Mouse (Mus musculus): Measurements from ENCODE around the gene Fam208a. TPM values are rescaled to one million over a fixed set of nuclear protein-coding genes. Genes with fewer than 3 reads are reported as not detected.

The Fam208a gene
- 11.7 and 15.2 TPM in 2 replicates for polyA plus RNA-seq (2014; fragmentation: Nextera tagmentation; extraction: Ambion mirVana)

- peak within 1 kb of the TSS; percentile 95 for H3K9ac ChIP-seq (ENCODE audit: low read length)
- ATAC-seq (ENCODE audit: insufficient number of reproducible peaks, low FRiP score, low TSS enrichment, low read depth) (peak; percentile 92), DNase-seq (ENCODE audit: low spot score) (peak; percentile 92)
- peak within 1 kb of the TSS; percentile 87 for H3K4me2 ChIP-seq (ENCODE audit: low read depth, severe bottlenecking)
- 2% methylated on average over 43 of the region's 43 CpGs for WGBS
- H3K9me3 ChIP-seq (ENCODE audit: control insufficient read depth, low read length): no peaks in the 10 kb centered on the region; the same call in 1 of the 2 replicates
- H3K4me1 ChIP-seq (ENCODE audit: control insufficient read depth, insufficient read depth, low read length): no peaks in the 10 kb centered on the region
- H3K36me3 ChIP-seq (ENCODE audit: control insufficient read depth, insufficient read depth, low read length): no peaks in the 10 kb centered on the region; the same call in 1 of the 2 replicates
- H3K27ac ChIP-seq (replicated peaks; ENCODE audit: low read depth, low read length): peak within 1 kb of the TSS; percentile 97
- peak within 1 kb of the TSS; percentile 71 for H3K4me3 ChIP-seq (ENCODE audit: low read depth, low read length)
- no peaks in the 10 kb centered on the region for H3K27me3 ChIP-seq (ENCODE audit: control insufficient read depth, insufficient read depth, low read length)
Observed at GRCm38 (mm10) chr14:27428573-27428972, at the start of gene Fam208a. TSS of gene Fam208a (plus strand) at chr14:27428834.

DNA sequence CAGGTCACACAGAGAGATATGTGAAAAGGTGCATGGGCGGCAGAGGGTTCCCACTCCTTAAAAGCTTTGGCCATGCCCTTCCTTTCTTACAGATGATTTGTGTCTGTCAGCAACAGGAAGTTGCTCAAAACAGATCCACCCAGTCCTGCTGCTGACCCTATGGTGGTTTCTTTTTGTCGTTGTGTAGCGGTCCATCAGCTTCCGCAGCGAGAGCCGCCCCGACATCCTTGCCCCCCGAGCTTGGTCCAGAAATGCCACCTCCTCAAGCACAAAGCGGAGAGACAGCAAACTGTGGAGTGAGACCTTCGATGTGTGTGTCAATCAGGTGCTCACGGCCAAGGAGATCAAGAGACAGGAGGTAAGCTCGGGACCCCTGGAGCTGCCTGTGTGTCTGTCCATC lies 49.2 kb upstream of the Fam208a start:
- Histone ChIP-seq H3K27ac (replicated peaks; ENCODE audit: low read depth, low read length) (no peak overlapping the region), H3K27me3 (ENCODE audit: control insufficient read depth, insufficient read depth, low read length) (no peaks in the 10 kb centered on the region), H3K9me3 (ENCODE audit: control insufficient read depth, low read length) (no peaks in the 10 kb centered on the region), H3K4me3 (ENCODE audit: low read depth, low read length) (no peak overlapping the region), H3K36me3 (ENCODE audit: control insufficient read depth, insufficient read depth, low read length) (no peaks in the 10 kb centered on the region), H3K4me1 (ENCODE audit: control insufficient read depth, insufficient read depth, low read length) (no peaks in the 10 kb centered on the region), H3K4me2 (ENCODE audit: low read depth, severe bottlenecking) (no peak overlapping the region), H3K9ac (ENCODE audit: low read length) (no peak overlapping the region)
- WGBS: 90% methylated on average over 12 of the region's 12 CpGs
- DNase-seq (ENCODE audit: low spot score) (no peak), ATAC-seq (ENCODE audit: insufficient number of reproducible peaks, low FRiP score, low TSS enrichment, low read depth) (no peak)

GRCm38 (mm10) chr14:27381459-27381858 lies 47.2 kb upstream of the Fam208a start:
- ATAC-seq (ENCODE audit: insufficient number of reproducible peaks, low FRiP score, low TSS enrichment, low read depth): no peak
- H3K36me3 ChIP-seq (ENCODE audit: control insufficient read depth, insufficient read depth, low read length): no peaks in the 10 kb centered on the region

DNA sequence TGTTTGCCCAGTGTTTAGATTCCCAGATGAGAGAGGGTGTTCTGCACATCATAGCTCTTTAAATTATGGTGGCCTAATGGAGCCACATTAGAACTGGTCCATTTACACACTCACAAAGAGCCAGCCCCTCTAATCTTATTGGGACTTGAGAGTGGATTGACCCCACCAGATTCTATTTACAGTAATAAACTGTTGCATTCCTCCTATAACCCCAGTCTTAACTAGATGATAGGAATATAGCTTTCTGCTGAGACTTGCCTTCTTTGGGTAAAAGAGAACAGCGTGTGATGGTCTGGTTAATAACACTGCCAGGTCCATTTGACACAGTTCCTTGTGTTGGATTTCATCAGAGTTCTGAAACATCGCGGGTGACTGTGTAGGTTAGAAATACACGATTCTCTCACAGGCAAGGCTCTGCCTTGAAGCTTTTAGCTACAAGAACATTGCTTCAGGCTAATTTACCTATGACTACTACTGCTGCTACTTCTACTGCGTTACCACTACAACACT lies 45.3 kb upstream of the Fam208a start:
- no peak overlapping the region for H3K9ac ChIP-seq (ENCODE audit: low read length)
- no peak for DNase-seq (ENCODE audit: low spot score)
- no peak overlapping the region for H3K27ac ChIP-seq (replicated peaks; ENCODE audit: low read depth, low read length)
- 87% methylated on average over 5 of the region's 5 CpGs for WGBS
- H3K36me3 ChIP-seq (ENCODE audit: control insufficient read depth, insufficient read depth, low read length): no peaks in the 10 kb centered on the region
- no peaks in the 10 kb centered on the region for H3K27me3 ChIP-seq (ENCODE audit: control insufficient read depth, insufficient read depth, low read length)
- no peak overlapping the region for H3K4me2 ChIP-seq (ENCODE audit: low read depth, severe bottlenecking)
- no peaks in the 10 kb centered on the region for H3K4me1 ChIP-seq (ENCODE audit: control insufficient read depth, insufficient read depth, low read length)
- no peak for ATAC-seq (ENCODE audit: insufficient number of reproducible peaks, low FRiP score, low TSS enrichment, low read depth)
- no peak overlapping the region for H3K4me3 ChIP-seq (ENCODE audit: low read depth, low read length)
- no peaks in the 10 kb centered on the region for H3K9me3 ChIP-seq (ENCODE audit: control insufficient read depth, low read length)

More at GRCm38 (mm10) chr14:27381459-27381858, 47.2 kb upstream of the Fam208a start:
- Histone ChIP-seq H3K27ac (replicated peaks; ENCODE audit: low read depth, low read length) (no peak overlapping the region), H3K4me3 (ENCODE audit: low read depth, low read length) (no peak overlapping the region), H3K9me3 (ENCODE audit: control insufficient read depth, low read length) (no peaks in the 10 kb centered on the region), H3K4me1 (ENCODE audit: control insufficient read depth, insufficient read depth, low read length) (no peaks in the 10 kb centered on the region), H3K4me2 (ENCODE audit: low read depth, severe bottlenecking) (no peak overlapping the region), H3K27me3 (ENCODE audit: control insufficient read depth, insufficient read depth, low read length) (no peaks in the 10 kb centered on the region), H3K9ac (ENCODE audit: low read length) (no peak overlapping the region)
- no peak for DNase-seq (ENCODE audit: low spot score)
- 87% methylated on average over 7 of the region's 7 CpGs for WGBS

DNA sequence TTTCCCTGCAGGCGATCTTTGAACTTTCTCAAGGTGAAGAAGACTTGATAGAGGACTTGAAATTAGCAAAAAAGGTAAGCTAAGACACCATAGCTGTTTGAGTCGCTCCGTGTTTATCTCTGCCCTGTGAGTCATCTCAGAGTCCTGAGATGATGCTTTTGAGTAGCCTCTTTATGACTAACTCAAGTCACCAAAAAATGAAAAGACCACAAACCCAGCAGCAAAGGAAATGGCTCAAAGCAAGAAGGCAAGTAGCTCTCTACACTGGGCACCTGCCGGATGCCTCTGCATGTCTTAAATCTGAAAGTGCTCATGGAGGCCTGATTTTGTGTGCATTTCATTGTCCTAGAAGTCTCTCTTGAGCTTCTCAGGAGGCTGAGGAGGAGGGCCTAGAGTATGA lies 44.5 kb upstream of the Fam208a start:
- ATAC-seq (ENCODE audit: insufficient number of reproducible peaks, low FRiP score, low TSS enrichment, low read depth) (no peak), DNase-seq (ENCODE audit: low spot score) (no peak)
- Histone ChIP-seq H3K9ac (ENCODE audit: low read length) (no peak overlapping the region), H3K4me3 (ENCODE audit: low read depth, low read length) (no peak overlapping the region), H3K27me3 (ENCODE audit: control insufficient read depth, insufficient read depth, low read length) (no peaks in the 10 kb centered on the region), H3K4me1 (ENCODE audit: control insufficient read depth, insufficient read depth, low read length) (no peaks in the 10 kb centered on the region), H3K9me3 (ENCODE audit: control insufficient read depth, low read length) (no peaks in the 10 kb centered on the region), H3K4me2 (ENCODE audit: low read depth, severe bottlenecking) (no peak overlapping the region), H3K36me3 (ENCODE audit: control insufficient read depth, insufficient read depth, low read length) (no peaks in the 10 kb centered on the region), H3K27ac (replicated peaks; ENCODE audit: low read depth, low read length) (no peak overlapping the region)
- 91% methylated on average over 4 of the region's 4 CpGs for WGBS

- Histone ChIP-seq H3K27me3 (ENCODE audit: control insufficient read depth, insufficient read depth, low read length) (no peaks in the 10 kb centered on the region), H3K27ac (replicated peaks; ENCODE audit: low read depth, low read length) (no peak overlapping the region), H3K4me3 (ENCODE audit: low read depth, low read length) (no peak overlapping the region), H3K9me3 (ENCODE audit: control insufficient read depth, low read length) (no peaks in the 10 kb centered on the region), H3K36me3 (ENCODE audit: control insufficient read depth, insufficient read depth, low read length) (no peaks in the 10 kb centered on the region), H3K4me2 (ENCODE audit: low read depth, severe bottlenecking) (no peak overlapping the region), H3K4me1 (ENCODE audit: control insufficient read depth, insufficient read depth, low read length) (no peaks in the 10 kb centered on the region), H3K9ac (ENCODE audit: low read length) (no peak overlapping the region)
- DNase-seq (ENCODE audit: low spot score): no peak
- no peak for ATAC-seq (ENCODE audit: insufficient number of reproducible peaks, low FRiP score, low TSS enrichment, low read depth)
Observed at GRCm38 (mm10) chr14:27388616-27389015, 40.0 kb upstream of the Fam208a start.

GRCm38 (mm10) chr14:27389722-27390121 lies 38.9 kb upstream of the Fam208a start:
- no peaks in the 10 kb centered on the region for H3K4me1 ChIP-seq (ENCODE audit: control insufficient read depth, insufficient read depth, low read length)
- H3K4me3 ChIP-seq (ENCODE audit: low read depth, low read length): no peak overlapping the region
- DNase-seq (ENCODE audit: low spot score): no peak
- no peaks in the 10 kb centered on the region for H3K36me3 ChIP-seq (ENCODE audit: control insufficient read depth, insufficient read depth, low read length)
- WGBS: 63% methylated on average over 2 of the region's 2 CpGs
- no peak overlapping the region for H3K9ac ChIP-seq (ENCODE audit: low read length)
- H3K4me2 ChIP-seq (ENCODE audit: low read depth, severe bottlenecking): no peak overlapping the region
- H3K27ac ChIP-seq (replicated peaks; ENCODE audit: low read depth, low read length): no peak overlapping the region
- H3K9me3 ChIP-seq (ENCODE audit: control insufficient read depth, low read length): no peaks in the 10 kb centered on the region
- no peak for ATAC-seq (ENCODE audit: insufficient number of reproducible peaks, low FRiP score, low TSS enrichment, low read depth)
- no peaks in the 10 kb centered on the region for H3K27me3 ChIP-seq (ENCODE audit: control insufficient read depth, insufficient read depth, low read length)

DNA sequence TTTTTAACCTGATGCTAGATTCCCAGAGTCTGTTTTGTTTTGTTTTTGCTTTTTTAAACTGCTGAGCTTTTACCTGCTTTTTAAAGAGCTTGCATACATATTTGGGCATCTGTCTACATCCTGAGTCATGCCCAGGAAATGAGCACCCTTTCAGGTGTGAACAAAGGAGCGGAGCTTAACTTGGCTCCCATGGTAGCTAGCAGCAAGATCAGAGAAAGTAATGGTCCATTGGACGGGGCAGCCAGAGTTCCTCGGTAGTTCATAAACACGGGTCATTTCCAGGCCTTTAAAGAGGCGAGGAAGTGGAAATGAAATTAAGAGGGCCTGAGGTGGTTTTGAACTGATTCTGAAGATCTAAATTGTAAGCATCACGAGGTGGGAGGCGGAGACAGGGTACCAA lies 38.0 kb upstream of the Fam208a start:
- ATAC-seq (ENCODE audit: insufficient number of reproducible peaks, low FRiP score, low TSS enrichment, low read depth): no peak
- DNase-seq (ENCODE audit: low spot score): no peak
- WGBS: 57% methylated on average over 7 of the region's 7 CpGs

DNA sequence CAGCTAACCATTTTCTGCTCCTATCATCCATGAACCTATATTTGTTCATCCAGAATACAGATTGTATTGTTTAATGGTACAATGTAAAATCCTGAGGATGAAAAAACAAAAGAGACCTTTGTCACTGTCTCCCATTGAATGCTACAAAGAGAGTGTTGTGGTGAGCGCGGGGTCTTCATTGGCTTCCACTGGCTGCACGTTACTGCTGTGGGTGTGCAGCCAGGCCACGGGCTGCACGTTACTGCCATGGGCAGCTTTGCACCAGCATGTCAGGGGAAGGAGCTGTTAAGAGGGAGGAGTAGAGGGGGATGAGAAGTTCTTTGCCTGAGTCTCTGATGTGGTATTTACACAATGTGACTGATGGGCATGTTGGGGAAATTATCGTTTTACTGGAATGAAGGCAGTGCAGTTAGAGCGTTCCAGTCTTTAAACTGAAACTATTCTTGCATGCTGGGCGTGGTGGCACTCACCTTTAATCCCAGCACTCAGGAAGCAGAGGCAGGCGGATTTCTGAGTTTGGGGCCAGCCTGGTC lies 36.8 kb upstream of the Fam208a start:
- no peaks in the 10 kb centered on the region for H3K4me1 ChIP-seq (ENCODE audit: control insufficient read depth, insufficient read depth, low read length)
- ATAC-seq (ENCODE audit: insufficient number of reproducible peaks, low FRiP score, low TSS enrichment, low read depth) (no peak), DNase-seq (ENCODE audit: low spot score) (no peak)
- H3K9me3 ChIP-seq (ENCODE audit: control insufficient read depth, low read length): no peaks in the 10 kb centered on the region
- no peak overlapping the region for H3K27ac ChIP-seq (replicated peaks; ENCODE audit: low read depth, low read length)
- H3K4me3 ChIP-seq (ENCODE audit: low read depth, low read length): no peak overlapping the region
- WGBS: 85% methylated on average over 9 of the region's 9 CpGs
- H3K27me3 ChIP-seq (ENCODE audit: control insufficient read depth, insufficient read depth, low read length): no peaks in the 10 kb centered on the region
- no peak overlapping the region for H3K4me2 ChIP-seq (ENCODE audit: low read depth, severe bottlenecking)
- no peaks in the 10 kb centered on the region for H3K36me3 ChIP-seq (ENCODE audit: control insufficient read depth, insufficient read depth, low read length)
- no peak overlapping the region for H3K9ac ChIP-seq (ENCODE audit: low read length)

More for the DNA sequence above, 38.0 kb upstream of the Fam208a start:
- no peaks in the 10 kb centered on the region for H3K36me3 ChIP-seq (ENCODE audit: control insufficient read depth, insufficient read depth, low read length)
- no peaks in the 10 kb centered on the region for H3K9me3 ChIP-seq (ENCODE audit: control insufficient read depth, low read length)
- no peaks in the 10 kb centered on the region for H3K27me3 ChIP-seq (ENCODE audit: control insufficient read depth, insufficient read depth, low read length)
- no peaks in the 10 kb centered on the region for H3K4me1 ChIP-seq (ENCODE audit: control insufficient read depth, insufficient read depth, low read length)
- no peak overlapping the region for H3K9ac ChIP-seq (ENCODE audit: low read length)
- no peak overlapping the region for H3K4me3 ChIP-seq (ENCODE audit: low read depth, low read length)
- no peak overlapping the region for H3K4me2 ChIP-seq (ENCODE audit: low read depth, severe bottlenecking)
- no peak overlapping the region for H3K27ac ChIP-seq (replicated peaks; ENCODE audit: low read depth, low read length)
